Mouse (Mus musculus): ENCODE data around the gene Msh2. TPM values are rescaled to one million over a fixed set of nuclear protein-coding genes. Genes with fewer than 3 reads are reported as not detected.

The Msh2 gene
- polyA plus RNA-seq, 1 experiment from 2014 or later: 19.8 TPM

- Histone ChIP-seq H3K36me3 (ENCODE audit: insufficient read depth, low read length) (peaks cover under 1% of the 10 kb centered on the region; the same call in 1 of the 2 replicates), H3K4me1 (ENCODE audit: insufficient read depth, low read depth, low read length) (no peaks in the 10 kb centered on the region), H3K27ac (ENCODE audit: low read length) (no peak overlapping the region), H3K4me2 (replicated peaks; ENCODE audit: low read depth, low read length) (no peak overlapping the region), H3K27me3 (replicated peaks; ENCODE audit: insufficient read depth, low read length) (no peaks in the 10 kb centered on the region), H3K9ac (replicated peaks; ENCODE audit: low read depth) (no peak overlapping the region), H3K9me3 (ENCODE audit: low read length) (no peaks in the 10 kb centered on the region), H3K4me3 (ENCODE audit: low read depth, low read length) (no peak overlapping the region)
- 90% methylated on average over 11 of the region's 11 CpGs for WGBS
- DNase-seq (ENCODE audit: low spot score): no peak
- TF ChIP-seq EP300 (IDR thresholded peaks at IDR 0.05): no peak
- TF ChIP-seq CTCF (IDR thresholded peaks at IDR 0.05): no peak
- ATAC-seq: no peak
These were observed 23.8 kb downstream of the Msh2 start for GRCm38 (mm10) chr17:87695874-87696465.

GRCm38 (mm10) chr17:87696814-87697213, 24.7 kb downstream of the Msh2 start:
- no peaks in the 10 kb centered on the region for H3K4me1 ChIP-seq (ENCODE audit: insufficient read depth, low read depth, low read length)
- no peak overlapping the region for H3K9ac ChIP-seq (replicated peaks; ENCODE audit: low read depth)
- no peak overlapping the region for H3K4me2 ChIP-seq (replicated peaks; ENCODE audit: low read depth, low read length)
- no peaks in the 10 kb centered on the region for H3K36me3 ChIP-seq (ENCODE audit: insufficient read depth, low read length)
- TF ChIP-seq EP300 (IDR thresholded peaks at IDR 0.05) (no peak), CTCF (IDR thresholded peaks at IDR 0.05) (no peak)
- ATAC-seq (no peak), DNase-seq (ENCODE audit: low spot score) (no peak)
- H3K27ac ChIP-seq (ENCODE audit: low read length): no peak overlapping the region
- no peaks in the 10 kb centered on the region for H3K9me3 ChIP-seq (ENCODE audit: low read length)
- no peaks in the 10 kb centered on the region for H3K27me3 ChIP-seq (replicated peaks; ENCODE audit: insufficient read depth, low read length)
- WGBS: 89% methylated on average over 6 of the region's 6 CpGs
- no peak overlapping the region for H3K4me3 ChIP-seq (ENCODE audit: low read depth, low read length)

GRCm38 (mm10) chr17:87698996-87699765, 27.1 kb downstream of the Msh2 start:
- Histone ChIP-seq H3K9me3 (ENCODE audit: low read length) (no peaks in the 10 kb centered on the region), H3K27me3 (replicated peaks; ENCODE audit: insufficient read depth, low read length) (no peaks in the 10 kb centered on the region), H3K27ac (ENCODE audit: low read length) (no peak overlapping the region), H3K4me2 (replicated peaks; ENCODE audit: low read depth, low read length) (no peak overlapping the region), H3K4me1 (ENCODE audit: insufficient read depth, low read depth, low read length) (no peaks in the 10 kb centered on the region), H3K9ac (replicated peaks; ENCODE audit: low read depth) (no peak overlapping the region), H3K4me3 (ENCODE audit: low read depth, low read length) (no peak overlapping the region), H3K36me3 (ENCODE audit: insufficient read depth, low read length) (no peaks in the 10 kb centered on the region)
- TF ChIP-seq EP300 (IDR thresholded peaks at IDR 0.05) (no peak), CTCF (IDR thresholded peaks at IDR 0.05) (no peak)
- WGBS: 70% methylated on average over 16 of the region's 16 CpGs
- DNase-seq (ENCODE audit: low spot score): no peak
- no peak for ATAC-seq

GRCm38 (mm10) chr17:87700101-87700500, 28.0 kb downstream of the Msh2 start:
- TF ChIP-seq EP300 (IDR thresholded peaks at IDR 0.05) (no peak), CTCF (IDR thresholded peaks at IDR 0.05) (no peak)
- Histone ChIP-seq H3K36me3 (ENCODE audit: insufficient read depth, low read length) (no peaks in the 10 kb centered on the region), H3K4me3 (ENCODE audit: low read depth, low read length) (no peak overlapping the region), H3K4me1 (ENCODE audit: insufficient read depth, low read depth, low read length) (no peaks in the 10 kb centered on the region), H3K9ac (replicated peaks; ENCODE audit: low read depth) (no peak overlapping the region), H3K27me3 (replicated peaks; ENCODE audit: insufficient read depth, low read length) (no peaks in the 10 kb centered on the region), H3K4me2 (replicated peaks; ENCODE audit: low read depth, low read length) (no peak overlapping the region), H3K27ac (ENCODE audit: low read length) (no peak overlapping the region), H3K9me3 (ENCODE audit: low read length) (no peaks in the 10 kb centered on the region)
- ATAC-seq: no peak
- DNase-seq (ENCODE audit: low spot score): no peak
- WGBS: 74% methylated on average over 8 of the region's 8 CpGs

- no peak overlapping the region for H3K27ac ChIP-seq (ENCODE audit: low read length)
- no peak overlapping the region for H3K9ac ChIP-seq (replicated peaks; ENCODE audit: low read depth)
- 88% methylated on average over 7 of the region's 7 CpGs for WGBS
- no peak for TF ChIP-seq EP300 (IDR thresholded peaks at IDR 0.05)
- TF ChIP-seq CTCF (IDR thresholded peaks at IDR 0.05): no peak
- H3K4me2 ChIP-seq (replicated peaks; ENCODE audit: low read depth, low read length): no peak overlapping the region
- no peak for DNase-seq (ENCODE audit: low spot score)
- ATAC-seq: no peak
- no peaks in the 10 kb centered on the region for H3K4me1 ChIP-seq (ENCODE audit: insufficient read depth, low read depth, low read length)
- H3K36me3 ChIP-seq (ENCODE audit: insufficient read depth, low read length): peaks cover 14% of the 10 kb centered on the region
- no peaks in the 10 kb centered on the region for H3K9me3 ChIP-seq (ENCODE audit: low read length)
- H3K4me3 ChIP-seq (ENCODE audit: low read depth, low read length): no peak overlapping the region
- no peaks in the 10 kb centered on the region for H3K27me3 ChIP-seq (replicated peaks; ENCODE audit: insufficient read depth, low read length)
These were observed 52.6 kb downstream of the Msh2 start for GRCm38 (mm10) chr17:87724727-87725126.

GRCm38 (mm10) chr17:87726489-87727356, 54.6 kb downstream of the Msh2 start:
- Histone ChIP-seq H3K4me1 (ENCODE audit: insufficient read depth, low read depth, low read length) (no peaks in the 10 kb centered on the region), H3K4me2 (replicated peaks; ENCODE audit: low read depth, low read length) (no peak overlapping the region), H3K27ac (ENCODE audit: low read length) (no peak overlapping the region), H3K36me3 (ENCODE audit: insufficient read depth, low read length) (peaks cover 14% of the 10 kb centered on the region), H3K9ac (replicated peaks; ENCODE audit: low read depth) (no peak overlapping the region), H3K4me3 (ENCODE audit: low read depth, low read length) (no peak overlapping the region), H3K9me3 (ENCODE audit: low read length) (no peaks in the 10 kb centered on the region), H3K27me3 (replicated peaks; ENCODE audit: insufficient read depth, low read length) (no peaks in the 10 kb centered on the region)
- TF ChIP-seq EP300 (IDR thresholded peaks at IDR 0.05) (no peak), CTCF (IDR thresholded peaks at IDR 0.05) (no peak)
- no peak for DNase-seq (ENCODE audit: low spot score)
- 88% methylated on average over 12 of the region's 12 CpGs for WGBS
- no peak for ATAC-seq

Data from lung, postnatal 0 days (tissue).